Mouse (Mus musculus) G1E (cell line): ENCODE data around the gene Tssk4. TPM values are rescaled to one million over a fixed set of nuclear protein-coding genes. Genes with fewer than 3 reads are reported as not detected.

Experiments
- ATAC-seq: 2 replicates; pipeline ENCODE4 v1.8.0; 2016; ENCODE audit warnings: mild to moderate bottlenecking; ENCODE audit not compliant: insufficient number of reproducible peaks, poor library complexity, low FRiP score, severe bottlenecking; ENCODE audit errors: extremely low read depth
- DNase-seq: peaks from one replicate; pipeline ENCODE4 v3.0.0; 2012; ENCODE audit warnings: low spot score
- H3K27me3 ChIP-seq: 2 replicates; pipeline ENCODE4 v1.6.1; 2012; ENCODE audit warnings: mild to moderate bottlenecking, low read length, inconsistent platforms; ENCODE audit not compliant: insufficient read depth
- H3K36me3 ChIP-seq: replicated peaks from 2 replicates; pipeline ENCODE3; 2012; ENCODE audit warnings: mild to moderate bottlenecking, inconsistent platforms
- H3K4me1 ChIP-seq: 2 replicates; pipeline ENCODE4 v1.6.1; 2012; ENCODE audit warnings: low read depth, low read length, inconsistent platforms, mixed read lengths; ENCODE audit not compliant: insufficient read depth
- H3K4me3 ChIP-seq: 2 replicates; pipeline ENCODE4 v1.5.1; 2012; ENCODE audit warnings: low read depth, mild to moderate bottlenecking, inconsistent platforms, low read length, moderate library complexity, mixed read lengths
- H3K9me3 ChIP-seq: replicated peaks from 2 replicates; pipeline ENCODE4 v1.6.1; 2012; ENCODE audit warnings: inconsistent platforms
- CTCF ChIP-seq: IDR thresholded peaks from 2 replicates; pipeline ENCODE4 v1.5.1; 2012; ENCODE audit warnings: low read depth, low read length, inconsistent platforms, mixed read lengths
- GATA1 ChIP-seq: IDR thresholded peaks from 2 replicates; pipeline ENCODE4 v1.6.1; 2012; ENCODE audit warnings: borderline replicate concordance, low read length, inconsistent platforms, mixed read lengths
- GATA2 ChIP-seq: IDR thresholded peaks from 2 replicates; pipeline ENCODE4 v1.6.1; 2012; ENCODE audit warnings: low read depth, low read length, inconsistent platforms, borderline replicate concordance
- POLR2AphosphoS5 ChIP-seq: IDR thresholded peaks from 2 replicates; pipeline ENCODE4 v1.6.1; 2012; ENCODE audit warnings: low read depth, low read length, inconsistent platforms; ENCODE audit not compliant: insufficient replicate concordance
- TAL1 ChIP-seq: conservative IDR thresholded peaks from 2 replicates; pipeline ENCODE4 v1.6.1; 2012; ENCODE audit warnings: low read depth, low read length, inconsistent platforms, mixed read lengths
- polyA plus RNA-seq: library from polyadenylated mRNA; stranded (reverse); fragments of >175 nt; gene quantifications from 2 replicates; pipeline ENCODE4 v1.2.3, GENCODE M21; 2012
- total RNA-seq, 2 experiments: library from RNA; stranded (forward) in 1 of 2; stranded (reverse) in 1 of 2; fragments of 200-1000 nt in 1 of 2; fragments of >200 nt in 1 of 2; fragmentation: Nextera tagmentation in 1 of 2; gene quantifications; 2 replicates each; pipeline ENCODE4 v1.2.3; 2014 to 2017

Tssk4 gene
- total and polyA plus RNA-seq, 3 experiments = 0.26 to 4.2 (median 1.9) TPM

DNA sequence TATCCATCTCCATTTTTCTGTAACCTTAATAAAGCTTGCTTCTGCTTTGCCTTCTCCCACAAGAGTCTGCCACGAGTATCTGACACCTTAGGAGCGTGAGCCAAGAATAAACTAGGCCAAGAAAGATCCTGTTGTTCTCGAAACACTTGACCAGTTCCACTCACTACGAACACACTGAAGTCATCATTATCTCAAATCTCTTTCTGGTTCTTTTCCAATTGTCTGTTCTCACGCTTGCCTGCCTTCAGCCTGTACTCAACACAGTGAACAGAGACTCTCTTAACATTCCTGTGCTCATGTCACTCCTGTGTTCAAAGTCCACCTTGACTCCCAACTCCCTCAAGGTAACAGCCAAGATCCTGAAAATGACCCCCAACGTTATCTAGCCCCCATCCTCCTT lies 36.6 kb upstream of the Tssk4 start:
- peaks cover 70% of the 10 kb centered on the region for H3K4me1 ChIP-seq
- peaks cover 27% of the 10 kb centered on the region for H3K36me3 ChIP-seq
- ATAC-seq (no peak), DNase-seq (no peak)
- TF ChIP-seq CTCF (no peak), POLR2AphosphoS5 (no peak), GATA2 (no peak), TAL1 (no peak), GATA1 (no peak)
- no peaks in the 10 kb centered on the region for H3K27me3 ChIP-seq
- no peak overlapping the region for H3K4me3 ChIP-seq
- H3K9me3 ChIP-seq = no peaks in the 10 kb centered on the region

DNA sequence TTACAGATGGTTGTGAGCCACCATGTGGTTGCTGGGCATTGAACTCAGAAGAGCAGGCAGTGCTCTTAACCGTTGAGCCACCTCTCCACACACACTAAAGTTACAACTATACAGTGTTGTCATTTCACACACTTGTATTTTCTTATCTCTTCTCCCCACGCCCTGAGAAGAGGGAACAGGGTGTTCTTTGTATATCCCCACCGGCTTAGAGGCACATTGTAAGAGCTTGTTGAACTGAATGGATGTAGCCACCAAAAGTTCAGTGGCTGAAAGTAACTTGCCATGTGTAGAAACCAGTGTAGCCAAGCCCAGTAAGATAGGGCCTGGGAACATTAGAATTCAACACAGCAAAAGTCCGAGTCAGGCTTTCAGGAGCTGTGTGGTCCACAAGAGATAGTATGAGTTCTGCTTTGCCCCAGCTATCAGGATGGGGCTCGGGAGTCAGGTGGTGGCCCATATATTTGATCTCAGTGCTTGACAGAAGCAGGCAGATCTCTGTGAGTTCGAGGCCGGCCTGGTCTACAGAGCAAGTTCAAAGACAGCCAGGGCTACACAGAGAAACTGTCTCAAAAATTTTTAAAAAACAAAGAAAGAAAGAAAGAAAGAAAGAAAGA lies 35.3 kb upstream of the Tssk4 start:
- ATAC-seq (peak; percentile 19), DNase-seq (peak; percentile 30)
- no peak overlapping the region for H3K4me3 ChIP-seq
- H3K4me1 ChIP-seq = peaks cover 77% of the 10 kb centered on the region
- H3K9me3 ChIP-seq = no peaks in the 10 kb centered on the region
- H3K36me3 ChIP-seq = peaks cover 21% of the 10 kb centered on the region
- TF ChIP-seq POLR2AphosphoS5 (no peak), GATA2 (no peak), TAL1 (peak; percentile 64), CTCF (no peak), GATA1 (no peak)
- H3K27me3 ChIP-seq = no peaks in the 10 kb centered on the region

DNA sequence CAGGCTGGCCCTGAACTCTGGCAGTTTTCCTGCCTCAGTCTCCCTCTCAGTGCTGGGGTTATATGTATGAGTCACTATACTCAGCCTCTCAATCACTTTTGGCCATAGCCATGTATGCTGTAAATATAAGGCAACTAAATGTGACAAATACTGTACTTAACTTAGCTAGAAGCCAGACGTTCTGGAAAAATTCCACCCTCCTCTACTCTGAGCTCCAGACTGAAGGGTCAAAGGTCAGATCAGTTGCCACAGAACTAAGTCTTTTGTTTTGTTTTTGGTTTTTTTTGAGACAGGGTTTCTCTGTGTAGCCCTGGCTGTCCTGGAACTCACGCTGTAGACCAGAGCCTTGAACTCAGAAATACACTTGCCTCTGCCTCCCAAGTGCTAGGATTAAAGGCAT lies 34.1 kb upstream of the Tssk4 start:
- Histone ChIP-seq H3K4me1 (peaks cover 81% of the 10 kb centered on the region), H3K27me3 (no peaks in the 10 kb centered on the region), H3K4me3 (no peak overlapping the region), H3K36me3 (peaks cover 22% of the 10 kb centered on the region), H3K9me3 (no peaks in the 10 kb centered on the region)
- ATAC-seq (no peak), DNase-seq (no peak)
- no peak for TF ChIP-seq GATA1
- TF ChIP-seq TAL1 = no peak
- TF ChIP-seq GATA2 = no peak
- TF ChIP-seq CTCF = no peak
- no peak for TF ChIP-seq POLR2AphosphoS5

DNA sequence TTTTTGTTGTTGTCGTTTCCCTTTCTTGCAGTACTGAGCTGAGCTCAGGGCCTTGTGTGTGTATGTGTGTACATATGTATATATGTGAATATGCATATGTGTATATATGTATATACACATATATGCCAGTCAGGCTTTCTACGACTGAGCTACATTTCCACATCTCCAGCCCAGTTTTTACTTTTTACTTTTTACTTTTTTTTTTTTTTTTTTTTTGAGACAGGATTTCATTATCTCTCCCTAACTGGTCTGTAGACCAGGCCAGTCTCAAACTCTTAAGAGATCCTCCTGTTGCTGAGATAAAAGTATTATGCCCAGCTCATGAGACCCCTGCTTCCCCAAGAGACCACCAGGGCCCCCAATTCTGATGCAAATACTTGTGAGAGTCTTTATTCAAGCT lies 33.1 kb upstream of the Tssk4 start:
- TF ChIP-seq TAL1 (no peak), CTCF (no peak), POLR2AphosphoS5 (no peak), GATA2 (no peak), GATA1 (no peak)
- Histone ChIP-seq H3K4me1 (peaks cover 80% of the 10 kb centered on the region), H3K36me3 (peaks cover 29% of the 10 kb centered on the region), H3K4me3 (no peak overlapping the region), H3K9me3 (no peaks in the 10 kb centered on the region), H3K27me3 (no peaks in the 10 kb centered on the region)
- no peak for DNase-seq
- ATAC-seq = no peak

DNA sequence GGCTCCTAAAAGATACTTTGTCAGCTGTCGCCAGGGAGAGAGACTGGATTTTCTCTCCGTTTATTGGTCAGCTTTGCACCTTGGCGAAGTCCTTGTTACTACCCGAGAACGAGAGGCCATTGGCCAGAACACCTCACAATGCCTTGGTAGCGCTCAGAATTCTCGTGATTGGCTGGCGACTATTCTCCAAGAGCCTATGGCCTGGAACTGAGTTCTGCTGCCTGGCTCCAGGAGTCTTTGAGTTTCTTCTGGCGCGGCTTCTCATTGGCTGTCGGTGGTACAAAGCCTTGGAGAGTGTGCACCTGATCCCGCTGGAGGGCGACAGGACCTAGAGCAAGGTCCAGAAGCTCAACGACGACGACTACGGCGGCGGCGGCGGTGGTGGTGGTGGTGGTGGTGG lies 32.2 kb upstream of the Tssk4 start, which contains the start of gene Rec8:
Rec8 (plus strand) TSS at position 216 of the 400 bp plus-strand sequence.
- peak; percentile 91 for DNase-seq
- Histone ChIP-seq H3K9me3 (no peaks in the 10 kb centered on the region), H3K4me3 (peak within 1 kb of the TSS; percentile 78), H3K4me1 (peaks cover 84% of the 10 kb centered on the region), H3K36me3 (peaks cover 39% of the 10 kb centered on the region), H3K27me3 (no peaks in the 10 kb centered on the region)
- peak; percentile 82 for ATAC-seq
- TF ChIP-seq GATA1 (no peak), POLR2AphosphoS5 (no peak), GATA2 (no peak), CTCF (no peak), TAL1 (no peak)

DNA sequence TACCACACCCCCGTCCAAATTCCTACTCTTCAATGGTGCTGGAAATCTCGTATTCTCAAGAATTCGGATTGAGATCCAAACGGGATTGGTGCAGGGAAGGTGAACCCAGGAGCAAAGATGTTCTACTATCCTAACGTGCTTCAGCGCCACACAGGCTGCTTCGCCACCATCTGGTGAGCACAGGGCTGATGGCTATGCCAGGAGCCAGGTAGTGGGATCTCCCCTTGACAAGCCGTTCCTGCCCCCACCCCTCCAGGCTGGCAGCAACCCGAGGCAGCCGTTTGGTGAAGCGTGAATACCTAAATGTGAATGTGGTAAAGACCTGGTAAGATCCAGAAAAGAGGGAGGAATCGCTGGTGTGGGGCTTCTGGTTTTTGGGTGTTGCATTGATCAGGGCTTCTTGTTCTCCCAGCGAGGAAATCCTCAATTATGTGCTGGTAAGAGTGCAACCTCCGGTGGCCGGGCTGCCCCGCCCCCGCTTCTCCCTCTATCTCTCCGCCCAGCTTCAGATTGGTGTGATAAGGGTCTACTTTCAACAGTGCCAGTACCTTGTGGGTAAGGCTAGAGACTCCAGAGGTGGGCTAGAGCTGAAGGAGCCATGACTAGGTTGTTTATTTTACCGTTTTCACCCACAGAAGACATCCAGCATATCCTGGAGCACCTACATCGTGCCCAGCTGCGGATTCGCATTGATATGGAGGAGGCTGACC lies 31.3 kb upstream of the Tssk4 start:
- Histone ChIP-seq H3K9me3 (no peaks in the 10 kb centered on the region), H3K36me3 (peaks cover 47% of the 10 kb centered on the region), H3K4me3 (peak overlapping the region; percentile 78), H3K27me3 (no peaks in the 10 kb centered on the region), H3K4me1 (peaks cover 84% of the 10 kb centered on the region)
- peak; percentile 61; the same call in 1 of the 2 replicates for TF ChIP-seq GATA2
- peak; percentile 67 for TF ChIP-seq TAL1
- no peak for TF ChIP-seq POLR2AphosphoS5
- TF ChIP-seq CTCF = no peak
- TF ChIP-seq GATA1 = no peak
- ATAC-seq = peak; percentile 51
- DNase-seq = peak; percentile 71
